Mouse (Mus musculus): Measurements from ENCODE around the gene Thsd1.

DNA sequence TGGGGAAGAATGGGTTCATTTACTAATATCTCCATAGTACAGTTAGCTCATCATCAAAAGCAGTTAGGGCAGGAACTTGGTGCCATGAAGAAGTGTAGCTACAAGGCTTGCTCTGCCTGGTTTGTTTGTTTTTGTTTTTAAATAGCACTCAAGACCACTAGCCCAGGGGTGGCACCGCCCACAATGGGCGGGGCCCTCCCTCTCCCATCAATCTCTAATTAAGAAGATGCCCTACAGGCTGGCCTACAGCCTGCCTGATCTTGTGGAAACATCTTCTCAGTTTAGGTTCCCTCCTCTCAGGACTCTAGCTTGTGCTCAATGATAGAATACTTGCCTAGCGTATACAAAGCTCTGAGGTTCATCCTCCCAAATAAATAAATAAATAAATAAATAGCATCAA is 42.2 kb upstream of the Thsd1 start:
- TF ChIP-seq POLR2A (IDR thresholded peaks at IDR 0.05; ENCODE audit: insufficient read depth, low read depth, low read length) (no peak), CTCF (IDR thresholded peaks at IDR 0.05) (no peak), EP300 (IDR thresholded peaks at IDR 0.05; ENCODE audit: insufficient read depth, low read depth, low read length) (no peak)
